Mouse (Mus musculus): Measurements from ENCODE around the gene Agrp. TPM values are rescaled to one million over a fixed set of nuclear protein-coding genes. Genes with fewer than 3 reads are reported as not detected.

The Agrp gene
- total RNA-seq, 4 experiments from 2014 or later: not detected

DNA sequence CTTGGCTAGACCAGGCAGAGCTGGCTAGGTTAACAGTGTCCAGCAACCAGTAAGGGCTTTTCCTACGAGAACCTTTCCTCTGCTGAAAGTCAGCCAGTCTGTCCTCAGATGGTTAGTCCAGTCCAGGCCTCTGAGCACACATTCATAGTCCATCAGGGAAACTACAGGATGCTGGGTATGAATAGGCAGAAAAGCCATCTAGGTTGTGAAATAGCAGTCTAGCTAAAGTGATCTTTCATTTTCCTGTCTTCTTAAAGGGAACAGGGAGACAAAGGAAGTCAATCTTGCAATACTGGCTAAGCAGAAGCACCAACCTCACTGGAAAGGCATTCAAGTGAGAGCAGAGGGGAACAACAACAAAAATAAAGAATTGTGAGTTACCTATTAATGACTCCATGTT lies 84.4 kb downstream of the Agrp start:
- no peak for DNase-seq (ENCODE audit: low spot score in 2 of 2)

DNA sequence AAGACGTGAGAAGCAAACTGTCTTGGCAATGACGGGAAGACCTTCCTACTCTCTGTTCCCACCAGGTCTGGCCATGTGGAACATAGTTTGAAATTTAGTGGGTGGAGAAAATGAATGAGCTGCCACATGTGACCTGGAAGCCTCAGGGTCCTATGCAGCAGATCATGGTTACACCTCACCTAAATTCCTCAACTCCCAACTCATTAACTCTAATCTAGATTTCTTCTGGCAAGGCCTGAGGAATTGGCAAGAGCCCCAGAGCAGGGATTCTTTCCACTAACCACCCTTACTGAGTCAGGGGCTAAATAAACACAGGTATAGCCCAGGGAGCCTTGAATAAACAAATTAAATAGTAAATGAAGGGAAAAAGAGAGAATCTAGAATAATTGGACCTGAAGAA lies 85.2 kb downstream of the Agrp start:
- no peak for DNase-seq (ENCODE audit: low spot score in 2 of 2)

DNA sequence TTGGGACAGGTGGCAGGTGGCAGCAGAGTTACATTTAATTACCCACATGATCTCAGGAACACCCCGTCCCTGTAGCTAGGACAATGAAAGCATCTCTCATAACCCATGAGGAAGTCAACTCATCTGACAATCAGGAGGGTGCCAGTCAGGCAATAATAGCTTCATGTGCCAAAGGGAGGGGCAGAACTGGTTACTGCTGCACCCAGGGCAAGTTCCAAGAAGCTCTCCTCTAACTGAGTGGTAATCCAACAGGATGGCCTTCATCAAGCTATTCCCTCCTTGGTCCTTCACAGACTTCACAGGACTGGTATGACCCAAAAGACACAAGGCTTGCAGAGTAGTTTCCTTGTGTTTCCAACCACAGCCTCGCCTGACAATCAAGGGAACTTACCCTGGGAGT lies 87.1 kb downstream of the Agrp start:
- no peak for DNase-seq (ENCODE audit: low spot score in 2 of 2)

GRCm38 (mm10) chr8:105549506-105549905 lies 87.7 kb downstream of the Agrp start:
- no peak for DNase-seq (ENCODE audit: low spot score in 2 of 2)

DNA sequence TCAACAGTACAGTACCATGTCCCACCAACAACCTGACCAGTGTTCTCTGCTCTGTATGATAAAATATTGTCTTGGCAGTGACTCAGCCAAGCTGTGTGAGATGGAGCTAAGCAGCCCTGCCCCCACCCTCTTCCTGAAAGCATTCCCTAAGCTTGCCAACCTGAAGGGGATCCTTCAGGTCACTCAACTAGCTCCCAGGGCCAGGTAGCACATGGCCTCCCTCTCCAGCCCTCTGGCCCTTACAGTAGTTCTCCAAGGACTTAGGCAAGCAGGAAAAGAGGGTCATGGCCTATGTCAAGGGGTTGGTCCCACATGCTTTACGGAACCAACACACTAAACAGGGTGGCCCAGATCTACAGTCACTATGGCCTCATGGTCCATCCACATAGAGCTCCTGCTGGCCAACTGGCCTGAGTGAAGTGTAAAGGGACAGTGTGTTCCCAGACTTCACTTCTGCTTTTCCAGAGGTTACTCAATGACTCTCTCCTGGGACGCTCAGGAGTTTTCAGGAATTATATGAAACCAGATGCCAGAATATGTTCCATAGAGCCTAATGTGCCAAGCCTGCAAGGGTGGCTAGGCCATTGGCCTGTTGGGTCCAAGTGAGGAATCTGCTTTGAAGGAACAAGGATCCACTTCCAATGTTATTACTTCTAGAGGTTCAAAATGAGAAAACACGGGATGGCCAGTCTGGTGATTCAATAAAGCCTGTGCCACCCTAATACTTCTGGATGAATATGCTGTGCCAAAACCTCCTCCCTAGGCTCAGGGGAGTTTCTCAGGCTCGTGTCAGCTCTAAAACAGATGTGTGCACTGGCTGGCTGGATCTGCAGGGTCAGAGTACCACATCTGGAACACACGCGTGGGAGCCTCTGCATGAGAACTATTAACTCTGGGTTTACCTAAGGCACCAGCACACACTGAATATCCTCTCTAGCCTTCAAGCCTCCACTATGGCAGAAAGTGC lies 90.5 kb downstream of the Agrp start:
- DNase-seq (ENCODE audit: low spot score in 2 of 2): no peak

DNA sequence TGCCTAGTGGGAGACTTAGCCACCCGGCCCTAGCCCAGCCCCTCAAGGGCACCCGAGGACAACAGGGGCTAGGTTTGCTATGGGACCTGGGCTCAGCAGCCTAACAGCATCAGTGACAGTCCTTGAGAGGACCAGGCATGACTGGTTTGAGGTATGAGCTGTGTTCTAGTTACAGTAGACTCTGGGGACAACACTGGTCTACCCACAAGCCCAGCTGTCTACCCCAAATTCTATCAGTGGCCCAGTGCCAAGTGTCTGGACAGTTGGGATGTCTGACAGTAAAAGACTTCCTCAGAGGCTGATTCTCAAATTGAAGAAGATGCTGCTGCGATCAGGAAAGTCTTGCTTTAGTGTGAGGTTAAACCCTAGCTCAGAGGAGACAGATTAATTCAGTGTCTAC lies 91.9 kb downstream of the Agrp start:
- DNase-seq (ENCODE audit: low spot score in 2 of 2): no peak

GRCm38 (mm10) chr8:105544544-105545205 lies 92.5 kb downstream of the Agrp start:
- no peak for DNase-seq (ENCODE audit: low spot score in 2 of 2)

GRCm38 (mm10) chr8:105543703-105544102 lies 93.5 kb downstream of the Agrp start:
- no peak for DNase-seq (ENCODE audit: low spot score in 2 of 2)

- DNase-seq (ENCODE audit: low spot score in 2 of 2): no peak
Measured at GRCm38 (mm10) chr8:105542808-105543207, 94.4 kb downstream of the Agrp start.

DNA sequence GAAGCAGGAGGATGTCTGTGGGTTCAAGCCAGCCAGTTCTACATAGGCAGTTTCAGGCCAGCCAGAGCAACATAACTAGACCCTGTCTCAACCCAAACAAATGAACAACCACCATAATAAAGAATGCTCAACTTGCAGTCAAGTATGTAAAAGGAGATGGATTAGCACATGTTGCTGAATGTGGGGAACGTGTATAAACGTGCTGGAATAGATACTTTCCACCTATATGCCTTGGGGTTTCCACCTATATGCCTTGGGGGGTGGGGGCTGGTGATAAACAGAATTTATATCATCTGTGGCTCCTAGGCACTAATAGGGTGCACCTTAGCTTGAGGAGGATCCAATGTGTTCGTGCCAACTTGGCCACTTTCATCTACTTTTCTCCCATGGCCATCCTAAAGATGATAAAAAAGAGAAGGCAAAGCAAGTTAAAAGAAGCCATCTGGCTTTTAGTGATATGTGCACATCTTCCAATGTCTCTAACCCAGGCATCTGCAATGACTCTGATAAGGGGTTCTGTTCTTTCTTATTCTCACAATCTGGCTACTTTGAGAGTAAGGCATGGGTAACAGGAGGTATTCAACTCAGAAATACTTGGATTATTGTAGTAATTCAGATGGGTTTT lies 95.0 kb downstream of the Agrp start:
- no peak for DNase-seq (ENCODE audit: low spot score in 2 of 2)

DNA sequence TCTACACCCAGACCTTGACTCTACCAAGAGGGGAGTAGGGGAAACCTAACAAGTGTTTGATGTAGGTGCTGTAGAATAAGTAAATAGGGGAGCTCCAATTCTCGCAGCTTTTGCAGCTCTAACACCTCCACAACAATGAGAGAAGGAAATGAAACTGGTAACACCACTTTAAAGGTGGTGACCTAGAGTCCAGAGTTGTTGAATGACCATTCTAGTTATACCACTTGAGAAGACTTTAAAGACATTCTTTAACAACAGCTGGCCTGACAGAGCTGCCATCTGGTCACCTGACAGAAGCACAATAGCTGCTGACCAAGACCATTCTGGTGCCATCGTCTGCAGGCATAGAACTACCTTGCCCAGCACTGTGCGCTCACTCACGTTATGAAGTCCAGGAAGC lies 98.3 kb downstream of the Agrp start:
- no peak for DNase-seq (ENCODE audit: low spot score in 2 of 2)

- no peak for DNase-seq (ENCODE audit: low spot score in 2 of 2)
Measured at GRCm38 (mm10) chr8:105537011-105537677, 100.0 kb downstream of the Agrp start.

GRCm38 (mm10) chr8:105536546-105536945 lies 100.6 kb downstream of the Agrp start:
- DNase-seq (ENCODE audit: low spot score in 2 of 2): peak in 1 of 2 experiments; percentile 61

DNA sequence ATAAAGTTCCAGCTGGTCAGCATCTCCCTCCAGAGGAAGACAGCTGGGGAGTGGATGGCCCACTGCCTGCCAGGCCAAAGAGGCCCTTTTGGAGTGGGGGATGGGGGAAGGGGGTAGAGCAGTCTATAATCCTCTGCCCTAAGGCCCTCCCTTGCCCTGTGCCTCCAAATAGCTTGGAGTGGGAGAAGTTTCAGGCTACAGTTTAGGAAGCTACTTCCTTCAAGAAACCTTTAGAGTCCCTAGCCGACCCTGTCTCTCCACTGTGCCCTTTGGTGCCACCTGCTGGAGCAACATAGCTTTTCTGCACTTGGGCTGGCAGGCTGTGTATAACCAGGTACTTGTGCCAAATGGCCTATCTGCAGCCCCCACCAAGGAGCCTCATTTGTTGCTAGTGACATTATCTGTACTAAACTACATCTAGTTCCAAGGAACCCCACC lies 103.3 kb downstream of the Agrp start:
- no peak for DNase-seq (ENCODE audit: low spot score in 2 of 2)

DNA sequence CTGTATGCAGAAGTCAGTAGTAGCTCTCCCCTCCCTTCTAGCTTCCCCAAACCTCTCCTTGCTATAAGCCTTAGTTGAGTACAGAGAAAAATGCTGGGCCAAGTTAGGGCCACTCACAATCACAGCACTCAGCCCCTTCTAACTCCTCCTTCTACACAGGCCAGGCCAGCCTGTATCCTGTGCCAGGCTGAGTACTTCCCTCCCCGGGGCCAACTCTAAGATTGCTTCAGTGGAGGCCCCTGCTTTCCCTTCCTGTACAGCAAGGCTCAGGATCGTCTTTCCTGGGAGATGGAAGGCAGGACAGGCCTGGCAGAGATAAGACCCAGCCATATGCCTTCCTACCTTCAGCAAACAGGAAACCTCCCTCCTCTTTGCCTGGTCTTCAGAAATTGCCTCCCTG lies 103.8 kb downstream of the Agrp start:
- no peak for DNase-seq (ENCODE audit: low spot score in 2 of 2)

DNA sequence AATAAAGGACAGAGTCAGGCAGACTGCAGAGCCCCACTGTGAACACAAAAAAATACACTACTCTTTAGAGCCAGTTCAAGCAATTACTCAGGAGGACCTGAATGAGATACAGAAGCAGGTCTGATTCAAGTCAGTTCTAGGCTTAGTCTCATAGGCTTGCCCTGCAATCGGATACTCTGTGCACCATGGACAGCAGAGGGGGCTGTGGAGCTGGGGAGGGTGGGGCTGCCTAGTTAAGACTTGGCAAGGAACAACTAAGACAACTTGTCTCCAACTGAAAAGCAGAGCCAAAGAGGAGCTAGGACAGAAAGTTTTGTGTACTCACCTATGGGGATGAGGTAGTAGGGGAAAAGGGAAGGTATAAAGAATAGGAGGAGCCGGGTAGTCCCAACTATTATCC lies 105.4 kb downstream of the Agrp start:
- no peak for DNase-seq (ENCODE audit: low spot score in 2 of 2)

- no peak for DNase-seq (ENCODE audit: low spot score in 2 of 2)
Measured at GRCm38 (mm10) chr8:105529271-105529670, 107.9 kb downstream of the Agrp start.

DNA sequence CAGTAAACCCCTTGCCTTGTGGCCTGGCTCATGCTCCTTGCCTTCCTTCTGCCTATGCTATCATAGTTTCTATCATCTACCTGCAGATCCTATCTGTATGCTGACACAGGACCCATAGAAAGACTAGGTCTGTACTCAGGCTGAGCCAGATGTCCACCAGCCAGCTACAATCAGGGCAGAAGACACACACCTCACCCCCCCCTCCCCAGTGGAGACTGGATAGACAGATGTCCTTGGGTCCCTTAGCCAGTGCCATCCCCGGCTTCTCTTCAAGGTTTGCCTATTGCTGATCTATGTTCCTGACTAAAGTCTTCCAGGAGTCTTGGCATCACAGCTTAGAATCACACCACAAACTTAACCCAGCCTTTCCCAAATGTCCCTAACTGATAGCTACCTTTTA lies 109.0 kb downstream of the Agrp start:
- DNase-seq (ENCODE audit: low spot score in 2 of 2): no peak

DNA sequence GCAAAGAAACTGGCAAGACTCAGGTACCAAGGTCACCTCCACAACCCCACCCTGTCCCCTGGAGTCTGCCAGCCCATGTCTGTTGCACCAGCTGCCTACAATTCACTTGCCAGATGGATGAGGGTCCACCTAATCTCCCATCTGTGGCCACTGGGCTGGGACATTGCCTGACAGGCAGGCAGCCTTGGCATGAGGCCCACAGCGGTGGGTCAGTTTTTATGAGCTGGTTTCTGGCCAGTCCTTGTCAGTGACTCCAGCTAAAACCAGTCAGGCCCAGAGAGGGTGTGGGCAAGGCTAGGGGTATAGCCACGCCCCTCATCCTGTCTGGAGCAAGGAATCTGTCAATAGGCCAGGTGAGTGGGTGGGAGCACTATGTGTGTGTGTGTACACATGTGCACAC lies 110.1 kb downstream of the Agrp start:
- DNase-seq (ENCODE audit: low spot score in 2 of 2): no peak

GRCm38 (mm10) chr8:105522890-105523289 lies 114.3 kb downstream of the Agrp start:
- DNase-seq (ENCODE audit: low spot score in 2 of 2): no peak

DNA sequence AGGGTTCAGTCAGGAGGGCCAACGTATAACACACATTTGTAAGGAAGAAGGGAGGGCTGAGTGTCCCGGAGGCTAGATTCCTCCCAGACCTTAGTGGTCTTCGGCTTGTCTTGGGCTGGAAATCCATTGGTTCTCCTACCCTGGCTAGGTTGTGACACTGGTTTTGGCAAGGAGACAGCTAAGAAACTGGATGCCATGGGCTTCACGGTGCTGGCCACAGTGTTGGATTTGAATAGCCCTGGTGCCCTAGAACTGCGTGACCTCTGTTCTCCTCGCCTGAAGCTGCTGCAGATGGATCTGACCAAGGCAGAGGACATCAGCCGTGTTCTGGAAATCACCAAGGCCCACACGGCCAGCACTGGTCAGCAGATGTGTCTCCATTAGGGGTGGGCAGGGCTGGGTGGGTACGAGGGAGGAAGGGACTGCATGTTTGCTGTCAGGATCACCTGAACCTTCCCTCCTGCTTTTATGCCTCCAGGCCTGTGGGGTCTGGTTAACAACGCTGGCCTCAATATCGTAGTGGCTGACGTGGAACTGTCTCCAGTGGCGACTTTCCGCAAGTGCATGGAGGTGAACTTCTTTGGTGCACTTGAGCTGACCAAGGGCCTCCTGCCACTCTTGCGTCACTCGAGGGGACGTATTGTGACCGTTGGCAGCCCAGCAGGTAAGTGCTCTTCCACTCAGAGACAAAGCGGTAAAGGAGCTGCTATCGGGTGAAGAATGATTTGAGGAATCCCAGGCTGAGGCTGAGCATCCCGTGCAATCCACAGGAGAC lies 115.0 kb downstream of the Agrp start:
- DNase-seq (ENCODE audit: low spot score in 2 of 2): no peak
